Mouse (Mus musculus) MEL (cell line): ENCODE measurements at regions not wholly inside any gene's neighbourhood (a gene's known extent, or its start where the extent isn't known, plus 50 kb on each side); places are given as distances from the start of the nearest gene placed in this dataset.

Experiments
- CHD1 ChIP-seq: IDR thresholded peaks from 2 replicates; pipeline ENCODE4 v1.6.1; 2012; ENCODE audit warnings: low read depth, mild to moderate bottlenecking, inconsistent platforms, low read length, improper control_type of control experiment
- CTCF ChIP-seq, 3 experiments: IDR thresholded peaks in 2 of 3; conservative IDR thresholded peaks in 1 of 3; 2 replicates each; pipeline ENCODE4 v1.5.1; 2011 to 2012; ENCODE audit warnings: low read length in 3 of 3, low read depth in 2 of 3, mild to moderate bottlenecking in 2 of 3, improper control_type of control experiment in 1 of 3, inconsistent platforms in 1 of 3, mixed read lengths in 1 of 3, moderate library complexity in 1 of 3; ENCODE audit not compliant: control insufficient read depth in 1 of 3, insufficient read depth in 1 of 3, poor library complexity in 1 of 3, severe bottlenecking in 1 of 3
- EP300 ChIP-seq, 2 experiments: IDR thresholded peaks; 2 replicates each; pipeline ENCODE4 v1.6.1; 2011; ENCODE audit warnings: improper control_type of control experiment in 2 of 2, low read length in 2 of 2, low read depth in 1 of 2, mild to moderate bottlenecking in 1 of 2
- ETS1 ChIP-seq: IDR thresholded peaks from 2 replicates; pipeline ENCODE4 v1.6.1; 2012; ENCODE audit warnings: low read depth, mild to moderate bottlenecking, inconsistent platforms, low read length, improper control_type of control experiment, moderate library complexity
- GATA1 ChIP-seq: IDR thresholded peaks from 2 replicates; pipeline ENCODE4 v1.6.1; 2011; ENCODE audit warnings: low read depth, low read length, improper control_type of control experiment
- MAX ChIP-seq: IDR thresholded peaks from 2 replicates; pipeline ENCODE4 v1.6.1; 2011; ENCODE audit warnings: low read length, improper control_type of control experiment
- NRF1 ChIP-seq: IDR thresholded peaks from 2 replicates; pipeline ENCODE4 v1.6.1; 2014; ENCODE audit warnings: low read depth, mild to moderate bottlenecking, inconsistent platforms, low read length, improper control_type of control experiment, moderate library complexity; ENCODE audit not compliant: poor library complexity, insufficient read depth, severe bottlenecking
- POLR2A ChIP-seq, 2 experiments: IDR thresholded peaks; 2 replicates each; pipeline ENCODE4 v1.6.1; 2011 to 2012; ENCODE audit warnings: low read length in 2 of 2, mild to moderate bottlenecking in 2 of 2, control low read depth in 1 of 2, improper control_type of control experiment in 1 of 2, low read depth in 1 of 2, moderate library complexity in 1 of 2; ENCODE audit not compliant: control insufficient read depth in 1 of 2, insufficient read depth in 1 of 2, poor library complexity in 1 of 2
- SIN3A ChIP-seq: IDR thresholded peaks from 2 replicates; pipeline ENCODE4 v1.6.1; 2012; ENCODE audit warnings: low read length, improper control_type of control experiment, inconsistent platforms
- USF1 ChIP-seq: IDR thresholded peaks from 2 replicates; pipeline ENCODE4 v1.6.1; 2014; ENCODE audit warnings: low read depth, mild to moderate bottlenecking, inconsistent platforms, low read length, improper control_type of control experiment, moderate library complexity
- ZC3H11A ChIP-seq: IDR thresholded peaks from 2 replicates; pipeline ENCODE4 v1.6.1; 2012; ENCODE audit warnings: low read depth, mild to moderate bottlenecking, inconsistent platforms, low read length, improper control_type of control experiment

DNA sequence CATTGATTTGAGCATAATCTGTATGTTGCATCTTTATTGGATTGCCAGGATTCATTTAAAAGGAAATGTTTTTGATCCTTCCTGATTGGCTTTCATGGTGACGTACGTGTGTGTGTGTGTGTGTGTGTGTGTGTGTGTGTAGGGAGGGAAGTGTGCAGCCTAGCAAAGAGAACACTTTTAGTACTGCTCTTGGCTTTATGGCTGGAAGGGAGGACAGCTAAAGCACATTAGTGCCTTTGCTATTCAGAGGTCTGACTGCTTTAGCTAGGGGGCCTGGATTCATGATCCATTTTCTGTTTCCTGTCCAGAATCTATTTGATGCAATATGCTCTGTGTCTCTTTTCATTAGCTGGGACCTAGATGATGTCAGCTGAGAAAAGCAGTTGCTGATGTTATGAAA is 155.6 kb upstream of the Itga1 start:
- TF ChIP-seq CTCF (IDR thresholded peaks at IDR 0.05 in 2 of 3, conservative IDR thresholded peaks at IDR 0.05 in 1 of 3; ENCODE audit: control insufficient read depth in 1 of 3, insufficient read depth in 1 of 3, low read depth in 2 of 3, low read length in 3 of 3, poor library complexity in 1 of 3, severe bottlenecking in 1 of 3) (no peak), MAX (no peak), USF1 (no peak), POLR2A (IDR thresholded peaks at IDR 0.05; ENCODE audit: control insufficient read depth in 1 of 2, insufficient read depth in 1 of 2, low read depth in 1 of 2, low read length in 2 of 2, poor library complexity in 1 of 2) (no peak), ETS1 (no peak), ZC3H11A (no peak), EP300 (IDR thresholded peaks at IDR 0.05; ENCODE audit: low read depth in 1 of 2, low read length in 2 of 2) (no peak), NRF1 (no peak), SIN3A (no peak), CHD1 (no peak), GATA1 (no peak)
